In the genomic region with DNA sequence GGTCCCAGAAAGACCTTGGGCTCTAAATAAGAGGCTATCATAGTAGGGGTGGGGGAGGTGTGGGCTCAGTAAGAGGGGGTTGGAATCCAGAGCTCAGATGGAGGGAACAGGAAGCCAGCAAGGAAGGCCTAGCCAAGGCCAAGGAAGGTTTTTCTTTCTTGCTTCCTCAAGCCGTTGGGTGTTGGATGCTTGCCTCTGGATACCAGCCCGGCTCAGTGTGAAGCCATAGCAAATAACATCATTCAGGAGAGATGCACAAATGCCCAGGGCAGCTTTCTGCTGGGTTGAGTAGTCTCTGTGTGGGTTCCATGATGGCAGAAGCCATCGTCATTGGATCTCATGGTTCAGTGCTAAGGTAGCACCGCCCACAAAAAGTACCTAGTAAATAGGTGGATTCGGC, we compare ENCODE assay signal across 16 mouse cellular contexts.
"Had no signal": no experiment of that assay in that cellular context is flagged by ENCODE, and none has a peak within 500 bp of the region (broad histone marks: within the 10 kb centered on the region; RNA-seq: fewer than 3 reads in every experiment).

No protein-coding gene starts in this region.

- H3K4me3 ChIP-seq: neural tube, embryonic 13.5 days; neural tube, embryonic 15.5 days; stomach, embryonic 15.5 days had no signal

- H3K4me1 ChIP-seq: stomach, embryonic 15.5 days had no signal

- H3K27me3 ChIP-seq: neural tube, embryonic 15.5 days; stomach, embryonic 15.5 days had no signal

- DNase-seq: retina, postnatal 1 day; right cerebral cortex, adult 18-20 months; right cerebral cortex, postnatal 14 days; right cerebral cortex, postnatal 25 days; right cerebral cortex, postnatal 4 days; spleen, adult 18-20 months; thymus, adult 18-20 months; thymus, adult 2 months; thymus, postnatal 14 days; thymus, postnatal 25 days; thymus, postnatal 36 days; thymus, postnatal 4 days had no signal

- H3K27ac ChIP-seq: neural tube, embryonic 13.5 days; neural tube, embryonic 15.5 days; stomach, embryonic 15.5 days; stomach, postnatal 0 days had no signal
